Mouse (Mus musculus) adipocyte (in vitro differentiated cells): ENCODE measurements around the gene Itga2.

ENCODE experiments used
- DNase-seq: peaks from one replicate; pipeline ENCODE4 v3.0.0-alpha.2; 2016; ENCODE audit warnings: low spot score

The Itga2 gene

GRCm38 (mm10) chr13:114818513-114818912 lies 113.4 kb downstream of the Itga2 start:
- peak; percentile 72 for DNase-seq

- DNase-seq: peak; percentile 96
These were observed 114.0 kb downstream of the Itga2 start, which contains the start of gene Mocs2 for GRCm38 (mm10) chr13:114817751-114818360. Mocs2 (plus strand) TSS chr13:114818236.

- DNase-seq: no peak
These were observed 122.2 kb downstream of the Itga2 start for GRCm38 (mm10) chr13:114809624-114810210.

- DNase-seq: no peak
These were observed 128.9 kb downstream of the Itga2 start for GRCm38 (mm10) chr13:114802971-114803370.

- no peak for DNase-seq
These were observed 130.0 kb downstream of the Itga2 start for GRCm38 (mm10) chr13:114801857-114802256.

- peak; percentile 73 for DNase-seq
These were observed 138.5 kb downstream of the Itga2 start for GRCm38 (mm10) chr13:114793250-114794030.

- DNase-seq: peak; percentile 64
These were observed 140.4 kb downstream of the Itga2 start for GRCm38 (mm10) chr13:114791511-114791910.
